Mouse (Mus musculus) embryonic fibroblast, embryonic 13.5 days (primary cell): ENCODE data around the gene Cxcl14. TPM values are rescaled to one million over a fixed set of nuclear protein-coding genes. Genes with fewer than 3 reads are reported as not detected.

Experiments used
- H3K27ac ChIP-seq: 2 replicates; pipeline ENCODE4 v1.5.1; 2012; ENCODE audit warnings: low read length, control low read depth, inconsistent platforms; ENCODE audit not compliant: insufficient read depth
- H3K4me1 ChIP-seq: 2 replicates; pipeline ENCODE4 v1.6.1; 2011; ENCODE audit warnings: low read length; ENCODE audit not compliant: control insufficient read depth, insufficient read depth
- H3K4me3 ChIP-seq: 2 replicates; pipeline ENCODE4 v1.5.1; 2011; ENCODE audit warnings: mild to moderate bottlenecking, control low read depth, low read length; ENCODE audit not compliant: insufficient read depth
- CTCF ChIP-seq: IDR thresholded peaks from 2 replicates; pipeline ENCODE4 v1.5.1; 2011; ENCODE audit warnings: mild to moderate bottlenecking, control low read depth, low read length, moderate library complexity, borderline replicate concordance; ENCODE audit not compliant: insufficient read depth
- POLR2A ChIP-seq: IDR thresholded peaks from 2 replicates; pipeline ENCODE4 v1.6.1; 2011; ENCODE audit warnings: low read depth, mild to moderate bottlenecking, control low read depth, low read length, moderate library complexity
- polyA plus RNA-seq: library from polyadenylated mRNA; stranded (reverse); fragments of >200 nt; gene quantifications from 2 replicates; pipeline ENCODE4 v1.2.4, GENCODE M21; 2011; ENCODE audit warnings: low read depth; ENCODE audit not compliant: missing spikeins, insufficient read length

Cxcl14 gene
- polyA plus RNA-seq, 1 experiment: 102 TPM

DNA sequence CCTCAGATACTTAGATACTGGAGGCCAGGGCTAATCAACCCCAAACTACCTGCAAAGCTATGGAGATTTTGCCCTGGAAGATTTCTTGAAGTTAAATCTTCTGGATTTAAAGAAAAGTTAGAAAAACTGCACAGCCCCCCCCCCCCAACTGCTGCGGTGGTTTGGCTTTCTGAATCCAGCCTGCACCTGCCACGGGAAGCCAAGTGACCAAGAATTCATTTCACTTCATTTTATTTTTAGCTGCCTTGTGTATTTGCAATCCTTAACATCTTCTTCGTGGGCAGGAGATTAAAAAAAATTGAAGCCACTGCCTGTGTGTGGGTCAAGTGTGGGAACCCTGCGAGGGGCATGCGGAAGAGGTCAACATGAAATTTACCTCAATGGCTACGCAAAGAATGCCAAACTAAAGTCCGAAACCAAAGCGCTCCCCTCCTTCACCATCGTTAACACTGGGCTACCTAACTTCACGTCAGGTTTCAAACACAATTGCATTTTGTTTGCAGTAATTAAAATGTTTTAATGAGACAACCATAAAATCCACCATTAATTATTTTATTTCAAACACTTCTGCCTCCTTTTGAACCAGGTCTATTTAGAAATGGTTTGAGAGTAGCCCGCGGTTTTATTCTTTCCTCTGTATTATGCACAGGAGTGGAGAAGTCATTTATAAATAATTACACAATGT is 38.7 kb downstream of the Cxcl14 start:
- H3K27ac ChIP-seq: no peak overlapping the region
- TF ChIP-seq POLR2A: no peak
- TF ChIP-seq CTCF: no peak
- H3K4me3 ChIP-seq: no peak overlapping the region
- H3K4me1 ChIP-seq: no peaks in the 10 kb centered on the region; the same call in 1 of the 2 replicates

DNA sequence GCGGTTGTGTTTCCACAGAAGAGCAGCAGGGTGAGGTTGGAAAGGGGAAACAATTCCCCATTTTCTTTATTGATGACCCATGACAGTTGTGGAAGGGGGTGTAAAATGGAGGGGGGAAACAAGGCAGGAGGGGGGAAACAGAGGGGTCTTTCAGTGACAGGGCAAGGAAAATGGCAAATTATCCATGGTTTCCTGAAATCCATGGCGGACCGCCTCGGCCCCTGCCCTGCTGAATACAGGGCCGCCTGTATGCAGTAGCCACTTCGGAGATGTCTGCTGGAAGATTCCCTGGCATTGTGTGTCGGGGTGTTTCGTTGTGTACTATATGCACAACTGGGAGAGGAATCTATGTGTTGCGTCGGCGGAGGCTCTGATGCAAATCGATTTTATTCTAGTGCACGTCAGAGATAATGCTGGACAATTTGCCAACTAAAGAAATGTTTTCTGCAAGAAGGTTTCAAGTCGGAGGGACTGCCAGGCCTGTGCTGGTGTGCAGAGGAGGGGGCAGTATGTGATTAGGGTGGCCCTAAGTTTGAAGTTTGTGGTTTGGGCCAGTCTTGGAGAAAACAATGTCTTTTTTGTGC is 39.5 kb downstream of the Cxcl14 start:
- Histone ChIP-seq H3K4me1 (no peaks in the 10 kb centered on the region; the same call in 1 of the 2 replicates), H3K27ac (no peak overlapping the region), H3K4me3 (no peak overlapping the region)
- TF ChIP-seq CTCF (no peak), POLR2A (no peak)

DNA sequence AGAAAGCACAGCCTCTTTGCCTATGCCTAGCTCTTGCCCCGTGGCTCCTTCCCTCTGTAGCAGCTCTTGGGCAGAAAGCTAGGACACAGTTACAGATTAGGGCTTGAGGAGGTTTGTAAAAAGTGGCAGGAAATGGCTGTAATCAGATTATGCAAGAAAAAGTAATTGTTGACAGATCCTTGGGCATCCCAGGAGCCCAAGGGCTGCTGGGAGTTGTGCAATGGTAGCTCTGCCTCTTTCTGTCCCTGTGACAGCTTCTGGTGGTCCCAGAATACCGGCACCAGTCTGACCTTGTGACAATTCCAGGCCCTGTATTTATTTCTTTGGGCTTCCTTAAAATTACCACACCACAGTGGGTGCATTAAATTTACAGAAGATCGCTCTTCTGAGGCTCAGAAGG is 43.0 kb downstream of the Cxcl14 start:
- TF ChIP-seq CTCF: no peak
- no peak for TF ChIP-seq POLR2A
- Histone ChIP-seq H3K4me3 (no peak overlapping the region), H3K4me1 (no peaks in the 10 kb centered on the region), H3K27ac (no peak overlapping the region)

DNA sequence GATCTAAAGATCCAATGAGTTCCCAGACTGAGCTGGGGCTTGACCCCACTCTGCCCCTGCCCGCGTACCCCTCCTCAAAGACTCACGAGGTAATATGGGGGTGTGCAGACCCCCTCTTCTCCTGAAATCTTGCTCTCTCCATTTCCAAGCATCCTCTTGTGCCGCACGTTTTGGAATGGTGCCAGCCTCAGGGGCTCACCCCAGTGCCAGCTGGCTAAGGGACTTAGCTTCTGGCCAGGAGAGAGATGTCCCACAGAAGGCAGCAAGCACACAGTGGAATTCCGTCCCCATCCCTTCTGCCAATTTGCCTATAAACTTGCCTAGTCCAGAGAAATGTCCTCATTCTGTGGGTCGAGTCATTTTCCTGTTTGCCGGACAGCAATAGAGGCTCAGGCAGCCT is 43.6 kb downstream of the Cxcl14 start:
- Histone ChIP-seq H3K27ac (no peak overlapping the region), H3K4me3 (no peak overlapping the region), H3K4me1 (no peaks in the 10 kb centered on the region)
- TF ChIP-seq CTCF (no peak), POLR2A (no peak)

DNA sequence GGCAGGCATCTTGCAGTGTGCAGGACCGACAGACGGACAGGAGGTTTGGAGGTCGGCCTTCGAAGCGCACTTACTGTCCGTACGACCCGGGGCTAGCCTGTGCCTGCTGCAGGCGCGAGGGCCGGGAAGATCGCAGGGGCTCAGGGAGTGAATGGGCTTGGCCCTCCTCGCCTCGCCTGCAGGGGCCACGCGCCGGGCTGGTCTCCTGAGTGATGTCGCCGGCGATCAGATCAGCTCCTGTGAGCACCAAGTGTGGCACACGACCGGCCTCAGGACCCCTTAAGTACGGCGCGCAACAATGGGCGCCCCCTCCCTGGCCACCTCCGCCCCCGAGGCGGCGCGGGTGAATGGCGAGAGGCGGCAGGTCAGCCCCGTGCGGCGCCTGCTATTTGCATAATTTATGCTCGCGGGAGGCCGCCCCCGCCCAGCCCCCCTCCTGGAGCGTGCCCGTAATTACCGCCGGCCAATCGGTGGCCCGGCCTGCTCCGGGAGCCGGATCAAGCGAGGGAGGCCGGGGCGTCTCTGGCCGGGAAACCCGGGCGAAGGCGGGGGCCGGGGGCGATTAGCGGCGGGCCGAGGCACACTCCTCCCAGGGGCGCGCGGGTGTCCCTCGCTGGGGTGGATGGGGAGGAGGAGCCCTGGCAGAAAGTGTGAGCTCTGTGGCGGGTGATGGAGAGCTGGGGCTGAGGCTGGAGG is 44.3 kb downstream of the Cxcl14 start, which contains the start of gene Neurog1:
Gene Neurog1 (minus strand): TSS at position 240 of the 696 bp plus-strand sequence.
- no peak for TF ChIP-seq POLR2A
- no peak for TF ChIP-seq CTCF
- Histone ChIP-seq H3K4me3 (no peak within 1 kb of the TSS), H3K27ac (no peak within 1 kb of the TSS), H3K4me1 (no peaks in the 10 kb centered on the region)

DNA sequence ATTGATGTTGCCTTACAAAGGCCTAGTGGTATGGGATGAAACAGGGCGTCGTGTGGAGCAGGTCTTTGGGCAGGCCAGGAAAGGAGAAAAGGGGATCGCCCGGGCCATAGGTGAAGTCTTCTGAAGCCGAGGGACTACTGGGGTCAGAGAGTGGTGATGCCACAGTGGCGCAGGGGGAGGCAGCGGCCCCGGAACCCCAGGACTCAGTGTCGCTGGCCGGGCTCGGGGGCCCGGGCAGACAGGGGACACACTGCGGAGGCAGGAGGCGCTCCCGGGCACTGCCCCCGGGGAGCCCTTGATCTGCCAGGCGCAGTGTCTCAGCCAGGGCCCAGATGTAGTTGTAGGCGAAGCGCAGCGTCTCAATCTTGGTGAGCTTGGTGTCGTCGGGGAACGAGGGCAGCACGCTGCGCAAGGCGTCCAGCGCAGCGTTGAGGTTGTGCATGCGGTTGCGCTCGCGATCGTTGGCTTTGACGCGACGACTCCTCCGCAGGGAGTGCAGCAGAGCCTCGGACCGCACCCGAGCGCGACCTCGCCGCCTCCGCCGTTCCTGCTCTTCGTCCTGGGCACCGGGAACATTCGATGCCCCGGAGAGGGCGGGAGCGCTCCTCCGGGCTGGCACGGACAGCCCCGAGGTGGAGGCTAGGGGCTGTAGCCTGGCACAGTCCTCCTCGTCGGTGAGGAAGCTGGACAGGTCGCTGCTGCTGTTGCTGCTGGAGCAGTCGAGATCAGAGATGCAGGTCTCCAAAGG is 45.0 kb downstream of the Cxcl14 start:
- no peak overlapping the region for H3K27ac ChIP-seq
- TF ChIP-seq CTCF: no peak
- TF ChIP-seq POLR2A: no peak

DNA sequence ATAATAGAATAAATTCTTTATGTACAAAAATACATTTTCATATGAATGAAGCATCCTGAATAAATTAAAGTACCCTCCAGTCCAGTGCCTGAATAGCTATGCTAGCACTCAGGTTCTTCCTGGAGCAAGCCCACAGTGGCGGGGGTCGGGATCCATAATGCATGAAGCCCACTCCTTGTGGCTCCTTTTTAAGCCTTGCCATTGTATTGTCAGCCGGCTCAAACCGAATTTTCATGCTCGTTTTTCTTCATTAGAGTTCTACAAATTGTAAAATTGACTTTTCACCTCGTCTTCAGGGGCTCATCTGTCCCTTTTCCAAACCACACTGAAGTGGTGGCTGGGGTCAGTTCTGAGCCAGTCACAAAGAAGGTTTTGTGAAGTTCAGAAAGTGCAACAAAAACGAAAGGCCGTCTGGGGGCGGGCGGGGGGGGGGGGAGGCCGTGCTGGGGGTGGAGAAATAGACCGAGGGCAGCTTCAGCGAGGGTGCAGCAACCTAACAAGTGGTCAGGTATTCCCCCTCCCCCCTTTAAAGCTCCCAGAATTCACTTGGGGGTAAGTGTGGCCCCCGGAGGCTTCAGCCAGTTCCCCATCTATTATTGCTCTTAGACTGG is 45.7 kb downstream of the Cxcl14 start:
- Histone ChIP-seq H3K4me1 (no peaks in the 10 kb centered on the region), H3K27ac (no peak overlapping the region), H3K4me3 (no peak overlapping the region)
- TF ChIP-seq POLR2A (no peak), CTCF (no peak)

More for the DNA sequence above, 45.0 kb downstream of the Cxcl14 start:
- Histone ChIP-seq H3K4me3 (no peak overlapping the region), H3K4me1 (no peaks in the 10 kb centered on the region)

DNA sequence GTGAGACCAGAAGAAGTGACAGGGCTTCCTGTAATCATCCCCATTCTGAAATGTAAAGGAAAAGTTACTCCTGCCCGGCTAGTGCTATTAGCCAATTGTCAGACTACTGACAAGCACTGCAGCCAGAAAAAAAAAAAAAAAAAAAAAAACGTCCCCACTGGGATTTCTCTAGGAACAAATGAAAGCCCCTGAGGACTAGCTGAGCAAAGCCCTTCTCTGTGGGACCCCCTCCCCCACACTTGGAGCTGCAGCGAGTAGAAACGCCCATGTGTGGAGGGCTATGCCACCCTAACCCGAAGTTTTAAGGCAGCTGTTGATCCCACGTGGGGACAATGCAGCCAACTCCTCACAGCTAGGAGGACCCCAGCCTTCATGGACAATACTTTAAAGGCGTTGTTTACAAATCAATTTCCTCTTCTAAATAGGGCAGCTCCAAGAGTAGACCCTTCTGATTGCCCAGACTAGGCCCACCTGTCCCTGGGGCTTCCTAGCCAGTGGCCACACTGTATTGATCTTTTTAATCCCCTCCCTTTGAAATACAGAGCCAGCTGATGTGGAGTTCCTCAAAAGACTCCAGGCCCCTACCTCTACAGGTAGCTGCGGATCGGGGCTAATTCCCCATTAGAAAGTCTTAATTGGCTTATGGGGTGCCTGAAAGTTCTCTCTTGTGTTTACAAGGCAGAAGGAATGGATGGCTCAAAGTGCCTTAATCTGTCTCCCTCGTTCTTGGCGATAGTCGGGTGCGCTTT is 46.6 kb downstream of the Cxcl14 start:
- no peaks in the 10 kb centered on the region for H3K4me1 ChIP-seq
- H3K27ac ChIP-seq: no peak overlapping the region
- TF ChIP-seq CTCF: no peak
- no peak for TF ChIP-seq POLR2A
- no peak overlapping the region for H3K4me3 ChIP-seq

DNA sequence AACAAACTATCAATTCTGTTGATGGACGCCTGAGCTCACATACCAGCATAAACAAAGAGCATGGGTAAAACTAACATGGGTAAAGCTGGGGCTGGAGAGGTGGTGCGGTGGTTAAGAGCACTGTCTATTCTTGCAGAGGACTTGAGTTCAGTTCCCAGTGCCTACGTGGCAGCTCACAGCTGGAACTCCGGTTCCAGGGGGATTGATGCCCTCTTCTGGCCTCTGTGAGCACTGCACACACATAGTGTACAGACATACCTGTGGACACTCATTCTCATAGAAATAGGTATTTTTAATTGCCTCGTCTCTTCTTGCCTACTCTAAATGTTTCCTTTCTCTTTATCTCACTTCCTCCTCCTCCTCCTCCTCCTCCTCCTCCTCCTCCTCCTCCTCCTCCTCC is 53.2 kb downstream of the Cxcl14 start:
- Histone ChIP-seq H3K4me3 (no peak overlapping the region), H3K4me1 (no peaks in the 10 kb centered on the region)
- TF ChIP-seq POLR2A (no peak), CTCF (no peak)

More for the DNA sequence above, 53.2 kb downstream of the Cxcl14 start:
- H3K27ac ChIP-seq: no peak overlapping the region
